20 mouse cellular contexts compared by ENCODE assay signal in the genomic region with DNA sequence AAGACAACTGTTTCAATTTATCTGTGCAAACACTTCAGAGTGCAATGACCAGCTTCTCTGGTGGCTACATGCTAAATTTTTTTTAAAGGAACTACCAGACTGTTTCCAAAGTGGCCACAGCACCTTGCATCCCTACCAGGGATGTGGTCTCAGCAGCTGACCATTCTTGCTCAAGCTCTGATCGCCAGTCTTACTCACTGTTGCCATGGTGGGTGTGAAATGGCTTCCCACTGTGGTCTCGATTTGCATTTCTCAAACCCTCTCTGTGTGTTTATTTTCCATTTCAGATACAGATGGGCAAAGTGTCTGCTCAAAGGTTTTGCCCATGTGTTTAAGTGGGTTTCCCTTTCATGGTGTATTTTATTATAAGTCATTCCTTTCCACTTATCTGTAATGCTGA. TPM values are rescaled to one million over a fixed set of nuclear protein-coding genes. Genes with fewer than 3 reads are reported as not detected.
A peak's percentile ranks its signal among the peaks of the same experiment; 100 is the strongest.
DNase-seq lines count a peak whose midpoint lies in the region; ATAC-seq lines count a peak whose summit lies in the region.
"Had no signal": no experiment of that assay in that cellular context is flagged by ENCODE, and none has a peak within 500 bp of the region (broad histone marks: within the 10 kb centered on the region; RNA-seq: fewer than 3 reads in every experiment).

No protein-coding gene starts in this region.

- ATAC-seq in granulocyte monocyte progenitor cell, adult 5-6 weeks (replicated peaks; ENCODE audit: poor library complexity, severe bottlenecking), result peak; percentile 75
- ATAC-seq in megakaryocyte progenitor cell, adult 5-6 weeks (replicated peaks; ENCODE audit: poor library complexity), result peak; percentile 52
- ATAC-seq: activated CD4-positive, CD25-positive, alpha-beta regulatory T cell, adult 4 months; forebrain, embryonic 14.5 days; forebrain, embryonic 16.5 days; Patski had no signal

- peak; percentile 36 for DNase-seq in heart, adult 11 months
- DNase-seq in heart, adult 18-20 months, result no peak
- peak; percentile 69 for DNase-seq in 416B (ENCODE audit: low read depth)
- no peak for DNase-seq in spleen, adult 12 weeks (ENCODE audit: low spot score)
- DNase-seq in gastrocnemius, adult 18-20 months (ENCODE audit: low spot score), result no peak
- DNase-seq: adrenal gland, adult 8-10 months; adrenal gland, postnatal 25 days; cerebellum, adult 11 months; cerebellum, adult 18-20 months; cerebellum, adult 8-10 months; cerebellum, adult 9-11 months; cerebellum, postnatal 14 days; cerebellum, postnatal 36 days; embryo, embryonic 11 days had no signal

RNA-seq across cellular contexts. Expression of a gene that starts 56.8 kb away (rescaled TPM):
- 10 to 100 TPM in 1 of 2 experiments, 1 to 10 TPM in 1; 8.1 to 10.3 TPM for total RNA-seq in heart, adult 18-20 months (2021)
- 13.1 and 14.4 TPM in 2 replicates for total RNA-seq in granulocyte monocyte progenitor cell, adult 5-6 weeks (2014; fragmentation: Nextera tagmentation)
- 12.1 and 13.4 TPM in 2 replicates for total RNA-seq in granulocyte monocyte progenitor cell, adult 5-6 weeks (2017)
- 10.1 and 11.9 TPM in 2 replicates for total RNA-seq in megakaryocyte progenitor cell, adult 5-6 weeks (2015)
- 8.8 and 16.0 TPM in 2 replicates for total RNA-seq in megakaryocyte progenitor cell, adult 5-6 weeks (2017)
- 1 to 10 TPM; 5.4 to 9.9 TPM for total RNA-seq in gastrocnemius, adult 18-20 months (2021)

Comparison
In these comparisons a context has a peak if more than half of its experiments do, and no peak if none do; other contexts are left out.
1. DNase-seq: peak in heart, adult 11 months (single experiment) and 416B (single experiment); none in heart, adult 18-20 months (0 of 2), spleen, adult 12 weeks (single experiment) and gastrocnemius, adult 18-20 months (single experiment).